18 mouse cellular contexts compared by ENCODE assay signal in genomic region chr2:139656750-139657149, GRCm38 (mm10). TPM values are rescaled to one million over a fixed set of nuclear protein-coding genes. Genes with fewer than 3 reads are reported as not detected.
DNase-seq lines count a peak whose midpoint lies in the region; ATAC-seq and TF ChIP-seq lines count a peak whose summit lies in the region.
"Had no signal": no experiment of that assay in that cellular context is flagged by ENCODE, and none has a peak within 500 bp of the region (broad histone marks: within the 10 kb centered on the region; RNA-seq: fewer than 3 reads in every experiment).

No protein-coding gene starts in this region.

- dilution Hi-C loops in CH12.LX (cut with MboI; ENCODE audit: extremely low pct_ligation_motif_present, extremely low pct_unique_long_range_greater_than_20kb, low sequenced_read_pairs), result no loop called here

- H3K9me3 ChIP-seq in CH12.LX (replicated peaks; ENCODE audit: low read length), result no peaks in the 10 kb centered on the region
- H3K9me3 ChIP-seq in forebrain, embryonic 13.5 days (replicated peaks), result no peaks in the 10 kb centered on the region
- H3K9me3 ChIP-seq in neural tube, embryonic 15.5 days (replicated peaks), result no peaks in the 10 kb centered on the region
- H3K9me3 ChIP-seq: embryonic facial prominence, embryonic 13.5 days; heart, embryonic 13.5 days; limb, embryonic 13.5 days; liver, embryonic 15.5 days had no signal

- TF ChIP-seq EP300 in CH12.LX (IDR thresholded peaks at IDR 0.05; ENCODE audit: low read length), result no peak

- no peaks in the 10 kb centered on the region for H3K4me1 ChIP-seq in CH12.LX (ENCODE audit: control insufficient read depth in 1 of 2, insufficient read depth in 2 of 2)
- H3K4me1 ChIP-seq in forebrain, embryonic 13.5 days, result no peaks in the 10 kb centered on the region
- H3K4me1 ChIP-seq in neural tube, embryonic 15.5 days, result peaks cover 7% of the 10 kb centered on the region
- H3K4me1 ChIP-seq: embryonic facial prominence, embryonic 13.5 days; heart, embryonic 13.5 days; limb, embryonic 13.5 days; liver, embryonic 15.5 days had no signal

- peak; percentile 7 to 16 for DNase-seq in lung, adult 18-20 months
- DNase-seq in lung, postnatal 25 days (ENCODE audit: low spot score), result no peak
- no peak for DNase-seq in CH12.LX (ENCODE audit: extremely low read depth)
- DNase-seq in gastrocnemius, postnatal 10 days, result no peak
- no peak for DNase-seq in right cerebral cortex, postnatal 10 days (ENCODE audit: low spot score in 2 of 2)
- DNase-seq: cerebellum, adult 9-10 months; heart, postnatal 4 days; kidney, adult 18-20 months; kidney, postnatal 10 days; right cerebral cortex, adult 18-20 months had no signal

- no peak overlapping the region for H3K27ac ChIP-seq in CH12.LX (ENCODE audit: insufficient read depth, low read depth)
- no peak overlapping the region for H3K27ac ChIP-seq in forebrain, embryonic 13.5 days
- H3K27ac ChIP-seq in neural tube, embryonic 15.5 days (replicated peaks), result no peak overlapping the region
- H3K27ac ChIP-seq: embryonic facial prominence, embryonic 13.5 days; heart, embryonic 13.5 days; limb, embryonic 13.5 days; liver, embryonic 15.5 days had no signal

- in situ Hi-C loops in CH12.LX (cut with MboI; ENCODE audit: low pct_ligation_motif_present, low pct_unique_long_range_greater_than_20kb, low sequenced_read_pairs), result no loop called here

- no peaks in the 10 kb centered on the region for H3K36me3 ChIP-seq in CH12.LX (replicated peaks in 1 of 2; ENCODE audit: control insufficient read depth in 1 of 2, insufficient read depth in 1 of 2, low read length in 1 of 2)
- H3K36me3 ChIP-seq in forebrain, embryonic 13.5 days (ENCODE audit: poor library complexity, severe bottlenecking), result no peaks in the 10 kb centered on the region
- no peaks in the 10 kb centered on the region for H3K36me3 ChIP-seq in neural tube, embryonic 15.5 days
- H3K36me3 ChIP-seq: embryonic facial prominence, embryonic 13.5 days; heart, embryonic 13.5 days; limb, embryonic 13.5 days; liver, embryonic 15.5 days had no signal

- no peak for TF ChIP-seq CTCF in CH12.LX (conservative IDR thresholded peaks at IDR 0.05 in 1 of 2, IDR thresholded peaks at IDR 0.05 in 1 of 2; ENCODE audit: low read depth in 2 of 2, low read length in 2 of 2)

- 26% methylated on average over 4 of the region's 4 CpGs for WGBS in forebrain, embryonic 13.5 days
- WGBS in neural tube, embryonic 15.5 days, result 10% methylated on average over 4 of the region's 4 CpGs

- ATAC-seq in forebrain, embryonic 13.5 days, result peak; percentile 71
- ATAC-seq in neural tube, embryonic 15.5 days (ENCODE audit: low FRiP score), result peak; percentile 84

- H3K4me2 ChIP-seq in CH12.LX (ENCODE audit: insufficient read depth, low read depth, poor library complexity, severe bottlenecking), result peak overlapping the region; percentile 88; the same call in 1 of the 2 replicates
- no peak overlapping the region for H3K4me2 ChIP-seq in forebrain, embryonic 13.5 days
- peak overlapping the region; percentile 17; the same call in 1 of the 2 replicates for H3K4me2 ChIP-seq in neural tube, embryonic 15.5 days
- H3K4me2 ChIP-seq: embryonic facial prominence, embryonic 13.5 days; heart, embryonic 13.5 days; limb, embryonic 13.5 days; liver, embryonic 15.5 days had no signal

- no peak for TF ChIP-seq RAD21 in CH12.LX (IDR thresholded peaks at IDR 0.05; ENCODE audit: low read depth, low read length)

- H3K4me3 ChIP-seq in CH12.LX (replicated peaks in 1 of 3; ENCODE audit: low read depth in 2 of 3, low read length in 2 of 3, poor library complexity in 1 of 3), result no peak overlapping the region
- H3K4me3 ChIP-seq in forebrain, embryonic 13.5 days, result no peak overlapping the region
- no peak overlapping the region for H3K4me3 ChIP-seq in neural tube, embryonic 15.5 days (replicated peaks)
- H3K4me3 ChIP-seq: embryonic facial prominence, embryonic 13.5 days; heart, embryonic 13.5 days; limb, embryonic 13.5 days; liver, embryonic 15.5 days had no signal

- H3K9ac ChIP-seq in CH12.LX (ENCODE audit: insufficient read depth, low read depth), result no peak overlapping the region
- H3K9ac ChIP-seq in forebrain, embryonic 13.5 days, result no peak overlapping the region
- H3K9ac ChIP-seq in neural tube, embryonic 15.5 days (replicated peaks), result no peak overlapping the region
- H3K9ac ChIP-seq: embryonic facial prominence, embryonic 13.5 days; heart, embryonic 13.5 days; limb, embryonic 13.5 days; liver, embryonic 15.5 days had no signal

- TF ChIP-seq POLR2A in CH12.LX (IDR thresholded peaks at IDR 0.05; ENCODE audit: low read depth, low read length), result no peak

- H3K27me3 ChIP-seq in CH12.LX (replicated peaks), result no peaks in the 10 kb centered on the region
- H3K27me3 ChIP-seq in forebrain, embryonic 13.5 days, result peaks cover 82% of the 10 kb centered on the region
- no peaks in the 10 kb centered on the region for H3K27me3 ChIP-seq in neural tube, embryonic 15.5 days (replicated peaks)
- H3K27me3 ChIP-seq: embryonic facial prominence, embryonic 13.5 days; heart, embryonic 13.5 days; limb, embryonic 13.5 days; liver, embryonic 15.5 days had no signal

- H3K79me2 ChIP-seq in CH12.LX (replicated peaks; ENCODE audit: control insufficient read depth, extremely low read depth, insufficient read depth, poor library complexity, severe bottlenecking), result no peaks in the 10 kb centered on the region

TF ChIP-seq in CH12.LX, 34 proteins besides CTCF, POLR2A, EP300 and RAD21:
- TF ChIP-seq MAX (IDR thresholded peaks at IDR 0.05; ENCODE audit: low read length) (no peak), UBTF (IDR thresholded peaks at IDR 0.05; ENCODE audit: low read depth, low read length) (no peak), MYC (IDR thresholded peaks at IDR 0.05; ENCODE audit: low read depth, low read length) (no peak), RCOR1 (conservative IDR thresholded peaks at IDR 0.05; ENCODE audit: low read depth, low read length) (no peak), MXI1 (IDR thresholded peaks at IDR 0.05; ENCODE audit: low read depth, low read length) (no peak), MEF2A (IDR thresholded peaks at IDR 0.05; ENCODE audit: borderline replicate concordance, low read depth, low read length) (no peak), ZNF384 (IDR thresholded peaks at IDR 0.05; ENCODE audit: low read depth, low read length) (no peak), SMC3 (IDR thresholded peaks at IDR 0.05; ENCODE audit: low read depth, low read length) (no peak), JUND (conservative IDR thresholded peaks at IDR 0.05; ENCODE audit: low read depth, low read length) (no peak), ETS1 (conservative IDR thresholded peaks at IDR 0.05; ENCODE audit: low read depth, low read length) (no peak), CHD1 (IDR thresholded peaks at IDR 0.05; ENCODE audit: low read depth, low read length) (no peak), ZMIZ1 (IDR thresholded peaks at IDR 0.05; ENCODE audit: low read depth, low read length) (no peak), CHD2 (IDR thresholded peaks at IDR 0.05; ENCODE audit: low read length) (no peak), USF1 (IDR thresholded peaks at IDR 0.05; ENCODE audit: low read depth, low read length) (no peak), ZC3H11A (IDR thresholded peaks at IDR 0.05; ENCODE audit: low read depth, low read length) (no peak)

RNA-seq across cellular contexts. Expression of gene Ism1, which starts 21.2 kb away (rescaled TPM):
- not detected in 2 replicates for total RNA-seq in CH12.LX (2012; rRNA removed)
- not detected in 2 replicates for total RNA-seq in CH12.LX (2014; rRNA removed)
- not detected in 2 replicates for polyA plus RNA-seq in CH12.LX (2012; ENCODE audit: insufficient read length, low read depth)
- polyA plus RNA-seq in forebrain, embryonic 13.5 days (2015; fragmentation: Nextera tagmentation; extraction: Ambion mirVana), result 0.11 and 0.13 TPM in 2 replicates
- polyA plus RNA-seq in neural tube, embryonic 15.5 days (2015; fragmentation: Nextera tagmentation; extraction: Ambion mirVana), result 0.88 and 1.0 TPM in 2 replicates
- total RNA-seq in gastrocnemius, postnatal 10 days (2021), result 1 to 10 TPM; 1.9 to 2.0 TPM
- total RNA-seq: megakaryocyte progenitor cell, adult 5-6 weeks; monocyte, adult 5-6 weeks had no signal

Comparison
In these comparisons a context has a peak if more than half of its experiments do, and no peak if none do; other contexts are left out.
1. DNase-seq: peak in lung, adult 18-20 months (2 of 2); none in lung, postnatal 25 days (single experiment), CH12.LX (single experiment), gastrocnemius, postnatal 10 days (single experiment) and right cerebral cortex, postnatal 10 days (0 of 2).